Mouse (Mus musculus): ENCODE data around the gene Ndfip2.

Gene Ndfip2

DNA sequence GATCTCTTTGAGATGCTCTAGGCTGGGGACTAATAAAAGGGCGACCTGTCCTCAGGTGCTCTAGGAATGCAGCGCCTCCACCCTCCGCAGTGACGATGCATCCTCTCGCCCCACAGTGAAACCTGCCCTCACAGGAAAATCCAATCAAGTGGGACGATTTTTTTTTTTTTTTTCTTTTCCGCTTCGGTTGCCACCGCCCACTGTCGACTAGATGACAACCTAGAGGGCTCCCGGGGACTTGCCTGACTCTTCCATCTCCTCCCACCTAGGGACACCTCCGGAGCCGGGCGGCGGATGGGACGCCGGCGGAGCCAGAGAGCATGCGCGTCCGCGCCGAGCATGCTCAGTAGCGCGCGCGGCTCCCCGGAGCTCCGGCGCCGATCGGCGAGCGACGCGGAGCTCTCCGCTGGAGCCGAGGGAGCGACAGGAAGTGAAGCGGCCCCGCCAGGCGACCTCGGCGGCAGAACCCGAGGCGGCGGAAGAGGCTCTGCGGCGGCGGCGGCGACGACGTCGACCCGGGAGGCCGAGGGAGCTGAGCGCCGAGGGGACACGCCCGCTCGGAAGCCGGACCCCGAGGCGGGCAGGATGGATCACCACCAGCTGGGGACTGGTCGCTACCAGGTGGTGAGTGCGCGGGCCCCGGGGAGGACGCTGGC, at the start of gene Ndfip2:
Gene Ndfip2, plus strand, starts transcription at position 195 of the 656 bp plus-strand sequence.
- in situ Hi-C loops (cut with MboI, MseI): loop anchor here (10.0 kb wide), 1 partner anchor 94 kb away; no protein-coding TSS in a partner anchor

- in situ Hi-C loops (cut with MboI, MseI): loop anchor here (25.0 kb wide), 1 partner anchor 257 kb away; no protein-coding TSS in a partner anchor
These were observed 38.6 kb upstream of the Ndfip2 start for GRCm38 (mm10) chr14:105219525-105220376.

DNA sequence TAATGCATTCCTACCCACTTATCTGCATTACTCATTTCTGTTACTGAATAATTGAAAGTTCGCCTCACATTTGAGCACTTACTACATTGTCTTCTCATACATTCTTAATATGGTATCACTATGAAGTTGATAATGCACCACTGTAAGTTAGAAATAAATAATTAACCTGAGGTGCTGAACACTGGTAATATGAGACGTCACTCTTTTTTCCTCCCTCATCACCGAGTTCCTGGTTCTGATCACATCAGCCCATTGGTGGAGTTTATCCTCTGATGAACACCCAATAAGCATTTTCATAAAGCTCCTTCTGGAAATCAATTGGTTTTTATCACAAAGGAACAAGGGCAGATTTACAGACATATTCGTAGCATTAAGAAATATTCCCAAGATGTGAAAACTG, 36.1 kb upstream of the Ndfip2 start:
- in situ Hi-C loops (cut with MboI, MseI): loop anchor here (25.0 kb wide), 1 partner anchor 260 kb away; no protein-coding TSS in a partner anchor

DNA sequence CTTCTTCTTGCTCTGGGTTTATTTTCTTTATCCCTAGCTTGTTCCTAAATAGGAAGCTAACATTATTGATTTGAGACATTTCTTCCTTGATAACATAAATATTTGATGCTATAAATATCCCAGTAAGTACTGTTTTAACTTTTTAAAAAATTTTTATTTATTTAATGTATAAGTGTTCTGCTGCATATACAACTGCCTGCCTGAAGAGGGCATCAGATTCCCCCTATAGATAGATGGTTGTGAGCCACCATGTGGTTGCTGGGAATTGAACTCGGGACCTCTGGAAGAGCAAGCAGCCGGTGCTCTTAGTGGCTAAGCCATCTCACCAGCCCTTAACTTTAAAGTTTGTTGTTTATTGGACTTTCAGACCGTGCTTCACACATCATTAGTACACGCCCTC, 32.6 kb upstream of the Ndfip2 start:
- in situ Hi-C loops (cut with MboI, MseI): loop anchor here (5.0 kb wide), 1 partner anchor 52 kb away; no protein-coding TSS in a partner anchor

GRCm38 (mm10) chr14:105232421-105232820, 26.0 kb upstream of the Ndfip2 start:
- in situ Hi-C loops (cut with MboI, MseI): no loop called here

GRCm38 (mm10) chr14:105236596-105236995, 21.8 kb upstream of the Ndfip2 start:
- in situ Hi-C loops (cut with MboI, MseI): no loop called here

DNA sequence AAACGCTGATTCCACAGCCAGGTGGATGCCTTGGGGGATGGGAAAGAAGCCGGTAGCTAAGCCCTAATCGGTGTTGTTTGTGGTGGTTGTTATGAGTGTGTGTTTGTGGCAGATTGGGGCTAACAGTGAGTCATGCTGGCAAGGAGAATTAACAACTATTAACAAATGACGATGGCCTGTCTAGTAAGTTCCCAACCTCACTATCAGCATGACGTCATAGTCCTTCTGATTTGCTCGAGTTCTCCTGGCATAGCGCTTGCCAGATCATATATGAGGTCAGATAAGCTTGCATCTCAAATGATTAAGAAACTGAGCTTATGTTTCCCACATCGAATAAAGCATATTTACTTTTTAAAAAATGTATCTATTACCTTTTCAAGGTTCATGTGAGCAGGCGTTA, 20.6 kb upstream of the Ndfip2 start:
- in situ Hi-C loops (cut with MboI, MseI): no loop called here

DNA sequence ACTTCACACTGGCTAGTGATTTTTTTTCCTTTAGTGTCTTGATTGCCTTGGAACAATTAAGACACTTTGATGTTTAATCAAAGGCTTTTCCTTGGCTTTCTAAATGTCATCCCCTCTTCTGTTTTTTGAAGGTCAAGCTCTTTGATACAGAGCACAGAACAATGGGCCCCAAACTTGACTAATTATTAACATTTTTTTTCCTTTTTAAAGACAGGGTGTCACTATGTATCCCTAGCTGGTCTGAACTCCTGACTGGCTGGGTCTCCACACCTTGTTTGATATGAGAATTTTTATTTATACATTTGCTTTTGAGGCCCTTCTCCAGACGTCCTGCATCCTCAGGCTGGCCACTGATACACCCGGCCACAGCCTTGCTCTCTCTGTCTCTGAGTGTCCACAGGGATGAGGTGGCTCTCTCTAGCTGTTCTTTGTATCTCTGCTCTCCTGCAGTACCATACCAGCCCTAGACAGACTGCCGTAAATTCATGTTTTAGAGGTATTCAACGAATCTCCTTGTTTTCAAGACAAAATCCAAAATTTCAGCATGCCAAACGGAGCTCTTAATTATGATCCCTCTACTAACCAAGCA, 19.8 kb upstream of the Ndfip2 start:
- in situ Hi-C loops (cut with MboI, MseI): no loop called here

GRCm38 (mm10) chr14:105240120-105240519, 18.3 kb upstream of the Ndfip2 start:
- in situ Hi-C loops (cut with MboI, MseI): no loop called here

GRCm38 (mm10) chr14:105243805-105244443, 14.4 kb upstream of the Ndfip2 start:
- in situ Hi-C loops (cut with MboI, MseI): no loop called here

DNA sequence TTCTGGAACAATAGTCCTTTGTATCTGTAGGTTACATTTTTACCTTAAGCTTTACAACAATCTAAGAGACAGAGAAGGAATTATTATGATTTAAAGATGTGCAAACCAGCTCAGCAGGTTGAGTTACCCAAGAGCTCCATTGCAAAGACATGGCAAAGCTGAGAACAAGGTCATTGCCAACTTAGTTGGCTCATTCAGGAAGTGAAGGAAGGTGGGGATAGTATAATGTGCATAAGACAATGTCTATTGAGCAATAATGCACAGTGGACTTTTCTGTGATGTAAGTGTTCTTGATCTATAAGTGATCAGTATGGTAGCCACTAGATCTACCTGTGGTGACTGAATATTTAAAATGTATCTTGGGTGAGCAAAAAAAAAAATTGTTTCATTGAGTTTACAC, 7.3 kb upstream of the Ndfip2 start:
- in situ Hi-C loops (cut with MboI, MseI): loop anchor here (10.0 kb wide), 1 partner anchor 86 kb away; no protein-coding TSS in a partner anchor

GRCm38 (mm10) chr14:105253304-105253703, 5.1 kb upstream of the Ndfip2 start:
- in situ Hi-C loops (cut with MboI, MseI): loop anchor here (10.0 kb wide), 1 partner anchor 89 kb away; no protein-coding TSS in a partner anchor

DNA sequence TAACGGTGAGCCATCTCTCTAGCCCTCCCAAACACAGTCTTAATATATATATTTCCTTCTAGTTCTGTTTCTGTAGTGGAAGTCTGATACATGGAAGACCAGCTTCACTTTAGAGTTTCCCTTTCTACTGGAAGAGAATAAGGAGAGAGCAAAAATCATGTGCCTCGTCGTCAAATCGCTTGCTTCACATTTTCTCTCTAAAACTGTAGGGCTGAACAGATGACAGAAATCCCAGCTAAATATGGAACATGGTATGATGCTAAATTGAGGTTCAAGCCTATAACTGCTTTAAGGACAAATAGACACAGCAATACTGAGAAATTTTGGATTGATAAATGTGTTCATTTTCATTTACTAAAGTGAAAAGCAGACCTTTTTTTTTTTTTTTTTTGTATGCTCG, 4.0 kb upstream of the Ndfip2 start:
- in situ Hi-C loops (cut with MboI, MseI): loop anchor here (10.0 kb wide), 1 partner anchor 90 kb away; no protein-coding TSS in a partner anchor

GRCm38 (mm10) chr14:105255620-105256019, 2.8 kb upstream of the Ndfip2 start:
- in situ Hi-C loops (cut with MboI, MseI): loop anchor here (10.0 kb wide), 1 partner anchor 91 kb away; no protein-coding TSS in a partner anchor

- in situ Hi-C loops (cut with MboI, MseI): loop anchor here (10.0 kb wide), 1 partner anchor 94 kb away; no protein-coding TSS in a partner anchor
These were observed 885 bp downstream of the Ndfip2 start for GRCm38 (mm10) chr14:105259035-105259880.

GRCm38 (mm10) chr14:105262923-105263322, 4.5 kb downstream of the Ndfip2 start:
- in situ Hi-C loops (cut with MboI, MseI): no loop called here

GRCm38 (mm10) chr14:105267095-105267494, 8.7 kb downstream of the Ndfip2 start:
- in situ Hi-C loops (cut with MboI, MseI): no loop called here

- in situ Hi-C loops (cut with MboI, MseI): no loop called here
These were observed 13.7 kb downstream of the Ndfip2 start for GRCm38 (mm10) chr14:105272030-105272429.

- in situ Hi-C loops (cut with MboI, MseI): no loop called here
These were observed 14.2 kb downstream of the Ndfip2 start for GRCm38 (mm10) chr14:105272539-105272938.

DNA sequence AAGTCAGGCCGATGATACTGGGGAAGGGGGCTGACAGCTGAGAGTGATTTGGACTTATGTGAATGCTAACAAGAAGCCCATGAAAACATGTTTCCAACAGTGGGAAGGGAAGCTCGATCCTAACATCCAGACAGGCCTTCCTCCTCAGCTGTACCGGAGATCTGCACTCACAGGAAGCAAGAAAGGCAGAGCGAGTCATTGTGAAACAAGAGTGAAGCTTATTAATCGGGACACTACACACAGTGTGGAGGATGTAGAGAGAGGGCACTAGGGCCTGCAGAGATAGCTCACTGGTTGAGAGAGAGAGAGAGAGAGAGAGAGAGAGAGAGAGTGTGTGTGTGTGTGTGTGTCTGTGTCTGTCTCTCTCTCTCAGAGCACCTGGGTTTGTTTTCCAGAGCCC, 16.8 kb downstream of the Ndfip2 start:
- in situ Hi-C loops (cut with MboI, MseI): loop anchor here (5.0 kb wide), 1 partner anchor 48 kb away; no protein-coding TSS in a partner anchor
